Mouse (Mus musculus) erythroblast, embryonic 14.5 days (primary cell): ENCODE data around the gene Fgfr2.

Experiments used
- GATA1 ChIP-seq: IDR thresholded peaks from 2 replicates; pipeline ENCODE4 v1.6.1; 2012; ENCODE audit warnings: low read length, inconsistent platforms, mixed read lengths
- TAL1 ChIP-seq: IDR thresholded peaks from 3 replicates; pipeline ENCODE4 v1.6.1; 2012; ENCODE audit warnings: low read length, inconsistent platforms, mixed read lengths

- TF ChIP-seq GATA1 (no peak), TAL1 (no peak)
Measured at GRCm38 (mm10) chr7:130590081-130590828, 2532.9 kb downstream of the Fgfr2 start.
